Mouse (Mus musculus): ENCODE measurements around the gene 4930402H24Rik.

GRCm38 (mm10) chr2:130657541-130657940, 248.7 kb downstream of the 4930402H24Rik start:
- TF ChIP-seq CTCF (IDR thresholded peaks at IDR 0.05; ENCODE audit: borderline replicate concordance, insufficient read depth, low read length), result no peak
- TF ChIP-seq POLR2A (IDR thresholded peaks at IDR 0.05; ENCODE audit: low read depth, low read length), result no peak
